Mouse (Mus musculus): Measurements from ENCODE around the gene Nfrkb. TPM values are rescaled to one million over a fixed set of nuclear protein-coding genes. Genes with fewer than 3 reads are reported as not detected.

Nfrkb gene
- total RNA-seq, 2 experiments from 2014 or later, result 7.6 to 10.4 TPM

GRCm38 (mm10) chr9:31418821-31419220, 32.8 kb downstream of the Nfrkb start:
- intact Hi-C loops (cut with DNase I), result no loop called here
- no peak for DNase-seq

GRCm38 (mm10) chr9:31422143-31422542, 36.2 kb downstream of the Nfrkb start:
- DNase-seq, result no peak
- intact Hi-C loops (cut with DNase I), result no loop called here

- intact Hi-C loops (cut with DNase I), result no loop called here
Observed at GRCm38 (mm10) chr9:31428971-31429370, 43.0 kb downstream of the Nfrkb start.

GRCm38 (mm10) chr9:31430011-31430410, 44.0 kb downstream of the Nfrkb start:
- DNase-seq, result no peak
- intact Hi-C loops (cut with DNase I), result no loop called here

More at GRCm38 (mm10) chr9:31428971-31429370, 43.0 kb downstream of the Nfrkb start:
- DNase-seq, result no peak

- no peak for DNase-seq
- intact Hi-C loops (cut with DNase I), result no loop called here
Observed at GRCm38 (mm10) chr9:31431751-31432150, 45.8 kb downstream of the Nfrkb start.

- intact Hi-C loops (cut with DNase I), result no loop called here
Observed at GRCm38 (mm10) chr9:31432336-31432975, 46.5 kb downstream of the Nfrkb start.

GRCm38 (mm10) chr9:31433431-31433830, 47.4 kb downstream of the Nfrkb start:
- intact Hi-C loops (cut with DNase I), result no loop called here
- DNase-seq, result no peak

More at GRCm38 (mm10) chr9:31432336-31432975, 46.5 kb downstream of the Nfrkb start:
- no peak for DNase-seq

GRCm38 (mm10) chr9:31435415-31435814, 49.4 kb downstream of the Nfrkb start:
- intact Hi-C loops (cut with DNase I), result no loop called here
- DNase-seq, result no peak

- intact Hi-C loops (cut with DNase I), result no loop called here
- no peak for DNase-seq
Observed at GRCm38 (mm10) chr9:31437861-31438260, 51.9 kb downstream of the Nfrkb start.

GRCm38 (mm10) chr9:31438834-31439233, 52.8 kb downstream of the Nfrkb start:
- intact Hi-C loops (cut with DNase I), result no loop called here
- DNase-seq, result no peak

- intact Hi-C loops (cut with DNase I), result no loop called here
- no peak for DNase-seq
Observed at GRCm38 (mm10) chr9:31439341-31439740, 53.3 kb downstream of the Nfrkb start.

- DNase-seq, result no peak
- intact Hi-C loops (cut with DNase I), result no loop called here
Observed at GRCm38 (mm10) chr9:31440366-31440765, 54.4 kb downstream of the Nfrkb start.

- intact Hi-C loops (cut with DNase I), result no loop called here
- DNase-seq, result no peak
Observed at GRCm38 (mm10) chr9:31441487-31441886, 55.5 kb downstream of the Nfrkb start.

GRCm38 (mm10) chr9:31444236-31444635, 58.2 kb downstream of the Nfrkb start:
- no peak for DNase-seq
- intact Hi-C loops (cut with DNase I), result no loop called here

GRCm38 (mm10) chr9:31449145-31449772, 63.3 kb downstream of the Nfrkb start:
- intact Hi-C loops (cut with DNase I), result no loop called here
- no peak for DNase-seq

- intact Hi-C loops (cut with DNase I), result no loop called here
Observed at GRCm38 (mm10) chr9:31452166-31452565, 66.2 kb downstream of the Nfrkb start.

GRCm38 (mm10) chr9:31454356-31454755, 68.4 kb downstream of the Nfrkb start:
- intact Hi-C loops (cut with DNase I), result no loop called here
- DNase-seq, result no peak

More at GRCm38 (mm10) chr9:31452166-31452565, 66.2 kb downstream of the Nfrkb start:
- DNase-seq, result no peak

GRCm38 (mm10) chr9:31463190-31463589, 77.2 kb downstream of the Nfrkb start:
- DNase-seq, result no peak
- intact Hi-C loops (cut with DNase I), result no loop called here

- no peak for DNase-seq
- intact Hi-C loops (cut with DNase I), result no loop called here
Observed at GRCm38 (mm10) chr9:31463692-31464474, 77.9 kb downstream of the Nfrkb start, which contains the start of gene Tmem45b. TSS of gene Tmem45b (minus strand) at chr9:31464462.
